ENCODE assay signal across 9 mouse cellular contexts in the genomic region with DNA sequence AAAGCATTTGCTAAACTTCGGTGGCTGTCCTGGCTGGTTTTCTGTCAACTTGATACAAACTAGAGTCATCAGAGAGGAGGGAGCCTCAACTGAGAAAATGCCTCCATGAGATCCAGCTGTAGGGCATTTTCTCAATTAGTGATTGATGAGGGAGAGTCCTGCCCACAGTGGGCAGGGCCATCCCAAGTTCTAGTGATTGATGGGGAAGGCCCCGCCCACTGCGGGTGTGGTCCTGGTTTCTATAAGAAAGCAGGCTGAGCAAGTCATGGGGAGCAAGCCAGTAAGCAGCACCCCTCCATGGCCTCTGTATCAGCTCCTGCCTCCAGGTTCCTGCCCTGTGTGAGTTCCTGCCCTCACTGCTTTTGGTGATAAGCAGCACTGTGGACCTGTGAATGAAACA. TPM values are rescaled to one million over a fixed set of nuclear protein-coding genes. Genes with fewer than 3 reads are reported as not detected.
DNase-seq lines count a peak whose midpoint lies in the region; ATAC-seq lines count a peak whose summit lies in the region.
"Not testable (repeated sequence)": the region's sequence is repeated elsewhere in the genome, so short reads cannot be mapped to it uniquely, and the experiment has no call there.
"Had no signal": no experiment of that assay in that cellular context is flagged by ENCODE, and none has a peak within 500 bp of the region (broad histone marks: within the 10 kb centered on the region; RNA-seq: fewer than 3 reads in every experiment).

No protein-coding gene starts in this region.

- not testable (repeated sequence) for H3K36me3 ChIP-seq in embryonic facial prominence, embryonic 13.5 days; heart, embryonic 11.5 days (ENCODE audit: control insufficient read depth, insufficient read depth, low read length); hindbrain, embryonic 12.5 days; liver, embryonic 13.5 days; neural tube, embryonic 12.5 days

- H3K27ac ChIP-seq in embryonic facial prominence, embryonic 13.5 days: peak overlapping the region; percentile 92
- peak overlapping the region; percentile 54; the same call in 1 of the 2 replicates for H3K27ac ChIP-seq in heart, embryonic 11.5 days (ENCODE audit: low read depth, low read length)
- H3K27ac ChIP-seq in hindbrain, embryonic 12.5 days: peak overlapping the region; percentile 37; the same call in 1 of the 2 replicates
- H3K27ac ChIP-seq in liver, embryonic 13.5 days: peak overlapping the region; percentile 2; the same call in 1 of the 2 replicates
- not testable (repeated sequence) for H3K27ac ChIP-seq in neural tube, embryonic 12.5 days

- peak overlapping the region; percentile 41 for H3K4me2 ChIP-seq in embryonic facial prominence, embryonic 13.5 days
- H3K4me2 ChIP-seq in heart, embryonic 11.5 days: peak overlapping the region; percentile 40
- not testable (repeated sequence) for H3K4me2 ChIP-seq in hindbrain, embryonic 12.5 days (replicated peaks); liver, embryonic 13.5 days
- H3K4me2 ChIP-seq in neural tube, embryonic 12.5 days (replicated peaks): peak overlapping the region; percentile 4; the same call in 1 of the 2 replicates

- 27% methylated on average over 3 of the region's 3 CpGs for WGBS in embryonic facial prominence, embryonic 13.5 days
- WGBS in heart, embryonic 11.5 days (ENCODE audit: insufficient replicate concordance): 23% methylated on average over 3 of the region's 3 CpGs
- WGBS in hindbrain, embryonic 12.5 days: 24% methylated on average over 3 of the region's 3 CpGs
- WGBS in liver, embryonic 13.5 days (ENCODE audit: insufficient replicate concordance): 19% methylated on average over 3 of the region's 3 CpGs
- 34% methylated on average over 3 of the region's 3 CpGs for WGBS in neural tube, embryonic 12.5 days

- H3K27me3 ChIP-seq in embryonic facial prominence, embryonic 13.5 days; heart, embryonic 11.5 days (ENCODE audit: control insufficient read depth, insufficient read depth, low read length); neural tube, embryonic 12.5 days (replicated peaks): not testable (repeated sequence)
- peaks cover 17% of the 10 kb centered on the region for H3K27me3 ChIP-seq in hindbrain, embryonic 12.5 days
- peaks cover 23% of the 10 kb centered on the region for H3K27me3 ChIP-seq in liver, embryonic 13.5 days

- H3K4me3 ChIP-seq in embryonic facial prominence, embryonic 13.5 days; heart, embryonic 11.5 days (ENCODE audit: low read depth, low read length); hindbrain, embryonic 12.5 days; liver, embryonic 13.5 days (replicated peaks); neural tube, embryonic 12.5 days: not testable (repeated sequence)

- H3K9me3 ChIP-seq in embryonic facial prominence, embryonic 13.5 days; heart, embryonic 11.5 days (replicated peaks; ENCODE audit: control insufficient read depth, low read length); hindbrain, embryonic 12.5 days (replicated peaks); liver, embryonic 13.5 days (replicated peaks); neural tube, embryonic 12.5 days: not testable (repeated sequence)

- peaks cover 57% of the 10 kb centered on the region for H3K4me1 ChIP-seq in embryonic facial prominence, embryonic 13.5 days
- peaks cover 15% of the 10 kb centered on the region for H3K4me1 ChIP-seq in heart, embryonic 11.5 days (ENCODE audit: control insufficient read depth, insufficient read depth, low read length)
- peaks cover 13% of the 10 kb centered on the region for H3K4me1 ChIP-seq in hindbrain, embryonic 12.5 days
- H3K4me1 ChIP-seq in liver, embryonic 13.5 days (replicated peaks): peaks cover 15% of the 10 kb centered on the region
- H3K4me1 ChIP-seq in neural tube, embryonic 12.5 days: peaks cover 12% of the 10 kb centered on the region

- H3K9ac ChIP-seq in embryonic facial prominence, embryonic 13.5 days: peak overlapping the region; percentile 52; the same call in 1 of the 2 replicates
- not testable (repeated sequence) for H3K9ac ChIP-seq in heart, embryonic 11.5 days (ENCODE audit: low read depth, low read length); hindbrain, embryonic 12.5 days; liver, embryonic 13.5 days; neural tube, embryonic 12.5 days

- peak; percentile 18 for DNase-seq in adrenal gland, postnatal 10 days
- DNase-seq in kidney, postnatal 4 days: peak; percentile 68 to 78
- not testable (repeated sequence) for DNase-seq in liver, embryonic 13.5 days

- not testable (repeated sequence) for ATAC-seq in embryonic facial prominence, embryonic 13.5 days (ENCODE audit: insufficient number of reproducible peaks, insufficient read depth, low FRiP score, low TSS enrichment, low read depth); heart, embryonic 11.5 days (replicated peaks; ENCODE audit: insufficient number of reproducible peaks, low FRiP score, low TSS enrichment); hindbrain, embryonic 12.5 days (ENCODE audit: low FRiP score); liver, embryonic 13.5 days (ENCODE audit: low read depth); neural tube, embryonic 12.5 days (ENCODE audit: low FRiP score, low read depth)

RNA-seq across cellular contexts. Expression of gene Iscu, which starts 11.6 kb away (rescaled TPM):
- 100 to 1,000 TPM; 344 to 362 TPM for total RNA-seq in adrenal gland, postnatal 10 days (2021)
- polyA plus RNA-seq in embryonic facial prominence, embryonic 13.5 days (2015; fragmentation: Nextera tagmentation; extraction: Ambion mirVana): 101 and 106 TPM in 2 replicates
- 104 and 106 TPM in 2 replicates for polyA plus RNA-seq in heart, embryonic 11.5 days (2014; fragmentation: Nextera tagmentation; extraction: Ambion mirVana)
- 101 and 106 TPM in 2 replicates for polyA plus RNA-seq in hindbrain, embryonic 12.5 days (2016; fragmentation: Nextera tagmentation; extraction: Ambion mirVana)
- polyA plus RNA-seq in liver, embryonic 13.5 days (2015; fragmentation: Nextera tagmentation; extraction: Ambion mirVana): 104 and 106 TPM in 2 replicates
- polyA plus RNA-seq in neural tube, embryonic 12.5 days (2016; fragmentation: Nextera tagmentation; extraction: Ambion mirVana): 101 and 105 TPM in 2 replicates

RNA-seq across cellular contexts. Expression of gene Sart3, which starts 11.8 kb away (rescaled TPM):
- total RNA-seq in adrenal gland, postnatal 10 days (2021): 10 to 100 TPM; 26.3 to 31.3 TPM
- polyA plus RNA-seq in embryonic facial prominence, embryonic 13.5 days (2015; fragmentation: Nextera tagmentation; extraction: Ambion mirVana): 63.6 and 65.7 TPM in 2 replicates
- 31.6 and 35.3 TPM in 2 replicates for polyA plus RNA-seq in heart, embryonic 11.5 days (2014; fragmentation: Nextera tagmentation; extraction: Ambion mirVana)
- 71.9 and 80.6 TPM in 2 replicates for polyA plus RNA-seq in hindbrain, embryonic 12.5 days (2016; fragmentation: Nextera tagmentation; extraction: Ambion mirVana)
- 21.2 and 24.2 TPM in 2 replicates for polyA plus RNA-seq in liver, embryonic 13.5 days (2015; fragmentation: Nextera tagmentation; extraction: Ambion mirVana)
- polyA plus RNA-seq in neural tube, embryonic 12.5 days (2016; fragmentation: Nextera tagmentation; extraction: Ambion mirVana): 66.2 and 69.1 TPM in 2 replicates

RNA-seq across cellular contexts. Expression of gene Tmem119, which starts 16.2 kb away (rescaled TPM):
- total RNA-seq in adrenal gland, postnatal 10 days (2021): 10 to 100 TPM; 14.0 to 18.0 TPM
- 109 and 141 TPM in 2 replicates for polyA plus RNA-seq in embryonic facial prominence, embryonic 13.5 days (2015; fragmentation: Nextera tagmentation; extraction: Ambion mirVana)
- polyA plus RNA-seq in heart, embryonic 11.5 days (2014; fragmentation: Nextera tagmentation; extraction: Ambion mirVana): 11.7 and 12.3 TPM in 2 replicates
- 41.0 and 44.1 TPM in 2 replicates for polyA plus RNA-seq in hindbrain, embryonic 12.5 days (2016; fragmentation: Nextera tagmentation; extraction: Ambion mirVana)
- polyA plus RNA-seq in liver, embryonic 13.5 days (2015; fragmentation: Nextera tagmentation; extraction: Ambion mirVana): 3.8 TPM in 2 replicates
- 39.3 and 43.8 TPM in 2 replicates for polyA plus RNA-seq in neural tube, embryonic 12.5 days (2016; fragmentation: Nextera tagmentation; extraction: Ambion mirVana)
- polyA plus RNA-seq: CD4-positive, CD25-positive, alpha-beta regulatory T cell, adult 4 months; Patski had no signal

RNA-seq across cellular contexts. Expression of gene Selplg, which starts 48.3 kb away (rescaled TPM):
- total RNA-seq in adrenal gland, postnatal 10 days (2021): 1 to 10 TPM; 6.6 to 6.9 TPM
- polyA plus RNA-seq in embryonic facial prominence, embryonic 13.5 days (2015; fragmentation: Nextera tagmentation; extraction: Ambion mirVana): 2.2 and 2.3 TPM in 2 replicates
- 0.97 and 1.5 TPM in 2 replicates for polyA plus RNA-seq in heart, embryonic 11.5 days (2014; fragmentation: Nextera tagmentation; extraction: Ambion mirVana)
- 1.3 and 2.3 TPM in 2 replicates for polyA plus RNA-seq in hindbrain, embryonic 12.5 days (2016; fragmentation: Nextera tagmentation; extraction: Ambion mirVana)
- 10.1 and 11.6 TPM in 2 replicates for polyA plus RNA-seq in liver, embryonic 13.5 days (2015; fragmentation: Nextera tagmentation; extraction: Ambion mirVana)
- 1.5 and 2.3 TPM in 2 replicates for polyA plus RNA-seq in neural tube, embryonic 12.5 days (2016; fragmentation: Nextera tagmentation; extraction: Ambion mirVana)

RNA-seq across cellular contexts. Expression of gene Ficd, which starts 48.5 kb away (rescaled TPM):
- total RNA-seq in adrenal gland, postnatal 10 days (2021): 1 to 10 TPM; 7.3 to 7.7 TPM
- polyA plus RNA-seq in embryonic facial prominence, embryonic 13.5 days (2015; fragmentation: Nextera tagmentation; extraction: Ambion mirVana): 6.2 and 6.6 TPM in 2 replicates
- polyA plus RNA-seq in heart, embryonic 11.5 days (2014; fragmentation: Nextera tagmentation; extraction: Ambion mirVana): 2.8 and 4.1 TPM in 2 replicates
- polyA plus RNA-seq in hindbrain, embryonic 12.5 days (2016; fragmentation: Nextera tagmentation; extraction: Ambion mirVana): 7.6 and 7.8 TPM in 2 replicates
- polyA plus RNA-seq in liver, embryonic 13.5 days (2015; fragmentation: Nextera tagmentation; extraction: Ambion mirVana): 2.2 and 2.5 TPM in 2 replicates
- polyA plus RNA-seq in neural tube, embryonic 12.5 days (2016; fragmentation: Nextera tagmentation; extraction: Ambion mirVana): 6.0 and 7.3 TPM in 2 replicates
